Mouse (Mus musculus) adrenal gland, postnatal 4 days (tissue): ENCODE measurements around the gene Depp1. TPM values are rescaled to one million over a fixed set of nuclear protein-coding genes. Genes with fewer than 3 reads are reported as not detected.

ENCODE experiments used
- DNase-seq, 2 experiments: peaks; one replicate each; pipeline ENCODE4 v3.0.0; 2021 to 2022; ENCODE audit warnings: low spot score in 2 of 2, mixed read lengths in 2 of 2
- total RNA-seq, 2 experiments: library from RNA; stranded (reverse); gene quantifications; 2 replicates each; pipeline ENCODE4 v1.2.3; 2021

Depp1 gene
- total RNA-seq, 2 experiments from 2014 or later = 7.1 to 13.3 TPM

DNA sequence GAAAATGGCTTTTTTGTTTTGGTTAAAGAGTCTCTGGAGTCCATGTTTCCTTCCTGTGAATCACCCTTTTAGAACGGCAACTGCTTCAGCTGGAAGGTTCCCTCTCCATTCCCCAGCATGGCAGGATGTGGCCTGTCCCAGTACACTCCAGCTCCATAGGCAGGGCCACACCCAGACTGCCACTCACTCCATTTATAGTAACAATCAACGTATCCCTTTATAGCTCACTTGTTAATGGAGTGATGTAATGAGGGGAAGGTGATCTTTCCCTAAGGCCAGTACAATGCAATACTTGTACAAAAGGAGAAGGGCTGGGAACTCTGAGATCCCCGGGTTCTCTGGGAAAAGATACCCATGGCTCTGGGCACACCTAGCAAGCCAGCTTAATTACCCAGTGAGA, 6.1 kb upstream of the Depp1 start:
- no peak for DNase-seq

DNA sequence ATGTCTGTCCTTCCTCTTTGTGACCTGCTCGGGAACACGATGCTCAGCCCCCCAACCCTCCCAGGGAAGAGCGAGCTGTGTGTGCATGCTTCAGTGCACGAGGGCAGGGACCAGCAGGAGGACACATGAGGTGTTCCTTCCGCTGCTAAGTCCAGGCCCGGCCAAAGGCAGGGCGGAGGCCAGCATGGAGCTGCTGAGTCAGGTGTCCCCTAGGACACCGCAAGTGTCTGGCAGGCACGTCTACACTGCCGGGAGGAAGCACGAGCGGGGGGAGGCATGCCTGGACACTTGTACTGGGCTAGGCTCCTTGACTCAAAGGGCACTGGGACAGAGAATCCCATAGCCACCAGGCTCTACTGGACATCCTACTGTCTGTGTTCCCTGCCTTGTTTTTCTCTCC, 2.6 kb upstream of the Depp1 start:
- no peak for DNase-seq

DNA sequence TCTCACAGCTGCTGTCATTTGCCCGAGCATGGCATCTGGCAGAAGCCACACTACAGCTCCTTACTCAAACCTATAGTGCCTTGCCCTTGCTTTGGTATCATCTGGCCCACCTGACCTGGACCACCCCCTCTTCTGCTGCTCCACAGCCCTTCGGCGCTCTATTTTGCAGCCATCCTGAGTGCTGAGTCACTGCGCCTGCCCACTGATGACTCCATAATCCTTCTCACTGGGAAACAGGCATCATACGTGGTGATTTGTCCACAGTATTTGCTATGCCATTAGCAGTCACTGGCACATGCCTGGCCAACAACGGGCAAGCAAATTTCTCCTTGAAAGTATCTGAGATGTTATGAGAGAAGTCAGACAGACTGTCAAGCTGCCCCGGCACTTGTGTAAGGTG, 598 bp upstream of the Depp1 start:
- no peak for DNase-seq

DNA sequence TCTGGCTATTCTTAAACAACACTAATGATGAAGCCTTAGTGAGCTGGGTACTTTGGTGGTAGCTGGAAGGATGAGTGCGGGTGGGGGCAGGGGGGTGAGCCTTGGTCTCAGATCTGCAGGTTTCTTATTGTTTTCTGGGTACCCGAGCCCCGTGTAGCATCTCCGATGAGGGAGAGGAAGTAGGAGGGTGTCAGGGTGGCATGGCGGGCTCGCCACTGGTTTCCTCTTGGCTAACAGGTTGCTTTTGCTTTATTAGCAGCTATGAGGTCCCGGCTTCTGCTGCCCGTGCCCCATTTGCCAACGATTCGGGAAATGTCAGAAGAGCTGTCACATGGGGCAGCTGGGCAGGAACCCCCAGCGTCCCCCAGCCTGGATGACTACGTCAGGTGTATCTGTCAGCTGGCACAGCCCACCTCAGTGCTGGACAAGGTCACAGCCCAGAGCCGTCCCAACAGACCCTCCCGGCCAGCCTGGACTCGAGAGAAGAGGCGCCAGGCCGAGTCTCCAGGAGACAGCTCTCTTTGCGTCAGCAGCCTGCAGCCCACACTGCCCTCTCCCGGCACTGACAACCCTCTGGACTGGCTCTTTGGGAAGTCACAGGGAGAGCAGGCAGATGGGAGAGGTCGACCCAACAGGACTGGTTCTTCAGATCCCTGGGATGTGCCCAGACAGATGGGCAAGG, 1.2 kb downstream of the Depp1 start:
- no peak for DNase-seq

DNA sequence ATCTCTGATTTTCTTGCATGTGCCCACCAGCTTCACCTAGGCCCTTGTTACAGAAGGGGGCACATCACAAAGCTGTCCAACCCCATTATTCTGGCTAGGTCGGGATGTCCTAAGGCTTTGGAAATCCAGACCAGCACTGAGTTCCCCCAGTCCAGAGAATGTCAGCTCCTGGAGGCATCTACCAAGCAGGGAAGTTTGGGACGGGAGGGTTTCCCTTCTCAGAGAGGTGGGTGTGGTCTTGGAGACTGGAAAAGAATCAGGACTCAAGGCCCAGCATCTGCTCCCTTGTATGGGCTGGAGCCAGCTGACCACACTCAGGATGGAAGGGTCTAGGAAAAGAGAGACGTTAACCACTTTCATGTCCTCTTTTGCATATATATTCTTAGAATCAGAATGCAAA, 2.8 kb downstream of the Depp1 start:
- no peak for DNase-seq

DNA sequence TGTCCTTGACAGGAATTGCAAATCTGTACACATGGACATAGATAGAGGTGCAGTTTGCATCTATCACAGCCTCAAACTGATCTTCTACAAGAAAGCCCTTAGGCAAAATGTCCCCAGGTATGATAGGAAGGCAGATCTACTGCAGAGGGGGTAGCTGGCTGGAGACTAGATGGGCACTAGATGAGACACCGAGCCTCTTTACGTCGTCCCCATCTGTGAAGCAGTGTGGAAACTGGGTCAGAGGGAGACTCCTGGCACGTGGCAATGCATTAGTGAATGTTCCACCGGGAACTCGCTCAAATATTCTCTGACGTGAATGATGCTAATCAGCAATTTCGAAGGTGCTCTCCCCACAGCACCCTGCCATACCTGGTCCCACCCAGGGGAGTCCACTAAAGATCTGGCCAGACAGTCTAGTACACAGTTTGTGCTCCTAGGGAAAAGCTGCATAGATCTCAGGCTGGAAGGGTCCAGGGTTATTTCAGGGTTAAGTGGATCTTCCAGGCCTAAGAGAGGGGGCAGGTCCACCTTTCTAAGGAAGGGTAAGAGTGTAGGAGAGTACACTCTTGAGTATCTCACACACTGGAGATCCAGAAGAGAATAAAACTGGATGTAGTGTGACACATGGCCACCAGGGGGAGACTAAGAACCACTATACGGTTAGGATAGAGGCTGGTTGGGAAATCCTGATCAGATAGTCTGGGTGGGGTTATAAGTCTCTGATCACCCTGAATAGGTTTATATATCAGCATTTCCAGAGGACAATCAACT, 3.5 kb downstream of the Depp1 start:
- no peak for DNase-seq

DNA sequence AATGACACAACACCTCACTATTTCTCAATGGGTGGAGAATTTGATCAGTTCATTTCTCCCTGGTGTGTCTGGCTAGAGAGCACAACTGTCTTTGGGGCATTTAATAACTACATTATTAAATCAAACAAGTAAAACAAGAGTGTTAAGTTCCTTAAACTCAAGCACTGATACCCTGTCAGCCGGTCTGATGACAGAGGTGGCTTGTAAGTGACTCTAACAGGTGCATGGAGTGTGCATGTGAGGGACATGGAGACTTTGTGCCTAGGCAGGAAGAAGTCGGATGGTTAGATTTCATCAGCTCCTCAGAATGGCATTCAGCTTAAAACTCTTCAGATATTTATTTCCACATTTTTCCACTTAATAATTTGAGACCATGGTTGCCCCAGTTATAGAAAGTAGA, 13.0 kb downstream of the Depp1 start:
- no peak for DNase-seq

DNA sequence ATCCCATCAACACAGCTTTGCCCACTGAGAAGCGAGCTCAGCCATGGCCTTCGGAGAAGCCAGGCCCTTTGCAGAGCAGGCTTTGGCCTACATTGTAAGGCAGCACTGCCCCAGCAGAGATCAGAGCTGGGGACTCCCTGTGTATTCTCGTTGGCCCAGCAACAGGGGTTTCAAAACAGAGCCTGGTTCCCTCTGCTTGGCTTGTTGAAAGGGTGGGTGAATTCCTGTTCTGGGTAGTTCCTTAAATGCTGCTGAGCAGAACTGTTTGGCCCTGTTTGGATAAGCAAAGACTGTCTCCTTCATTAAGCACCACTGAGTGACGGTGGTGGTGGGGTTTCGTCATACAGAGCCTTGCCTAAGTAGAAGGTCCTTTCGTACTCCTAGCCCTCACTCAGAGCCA, 13.6 kb downstream of the Depp1 start:
- DNase-seq = no peak

DNA sequence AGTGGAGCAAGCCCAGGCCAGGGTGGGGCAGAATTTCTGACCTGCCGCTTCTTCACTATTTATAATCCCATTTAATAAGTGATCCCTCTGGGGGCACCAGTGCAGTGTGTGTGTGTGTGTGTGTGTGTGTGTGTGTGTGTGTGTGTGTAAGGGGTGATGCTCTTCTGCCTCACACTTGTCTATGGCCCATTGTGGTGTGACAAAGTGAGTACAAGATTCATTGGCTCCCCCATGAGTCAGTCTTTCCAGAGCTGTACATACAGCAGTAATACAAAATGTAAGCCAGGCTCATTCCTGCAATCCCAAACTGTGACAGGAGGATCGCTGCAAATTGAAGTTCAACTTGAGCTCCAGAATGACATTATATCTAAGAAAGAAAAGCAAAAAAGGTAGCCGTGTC, 14.4 kb downstream of the Depp1 start:
- DNase-seq = no peak

DNA sequence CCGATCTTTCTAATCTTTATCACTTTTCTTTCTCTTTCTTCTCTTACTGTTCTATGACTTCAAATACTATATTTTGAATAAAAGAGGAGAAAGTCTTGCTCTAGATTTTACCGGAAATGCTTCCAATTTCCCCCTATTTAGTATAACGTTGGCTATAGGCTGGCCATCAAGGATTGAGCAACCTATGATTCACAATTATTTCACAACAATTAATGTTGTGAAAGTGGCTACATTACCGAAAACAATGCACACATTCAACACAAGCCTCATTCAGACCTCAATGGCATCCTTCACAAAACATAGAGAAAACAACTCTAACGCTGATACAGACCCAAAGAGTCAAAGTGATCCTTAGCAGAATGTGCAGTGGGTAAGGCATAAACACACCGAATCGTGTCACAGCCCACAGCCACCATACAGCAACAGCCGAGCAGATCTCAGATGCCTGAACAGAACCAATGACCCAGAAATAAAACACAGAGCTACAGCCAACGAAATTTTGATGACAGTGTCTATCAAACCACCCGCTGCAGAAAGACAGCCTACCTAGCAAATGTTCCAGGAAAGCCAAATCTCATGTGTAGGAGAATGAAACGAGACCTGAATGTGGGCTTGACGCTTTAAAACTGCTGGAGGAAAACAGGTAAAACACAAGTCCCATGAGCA, 15.8 kb downstream of the Depp1 start:
- no peak for DNase-seq

DNA sequence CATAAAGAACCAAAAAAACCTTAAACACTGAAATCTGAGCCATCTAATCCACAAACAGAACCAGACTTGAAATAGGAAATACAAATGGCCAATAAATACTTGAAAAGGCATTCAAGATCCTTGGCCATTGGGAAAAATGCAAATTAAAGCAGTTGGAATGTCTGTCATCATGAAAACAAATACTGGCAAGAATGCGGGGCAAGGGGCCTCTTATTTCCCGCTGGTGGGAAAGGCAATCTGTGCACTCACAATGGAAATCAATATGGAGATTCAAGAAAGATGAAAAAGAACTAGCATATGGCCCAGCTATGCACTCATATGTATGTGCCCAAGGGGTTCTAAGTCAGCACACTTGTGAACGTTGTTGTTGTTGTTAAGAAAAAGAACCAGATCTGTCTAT, 16.5 kb downstream of the Depp1 start:
- DNase-seq = no peak

DNA sequence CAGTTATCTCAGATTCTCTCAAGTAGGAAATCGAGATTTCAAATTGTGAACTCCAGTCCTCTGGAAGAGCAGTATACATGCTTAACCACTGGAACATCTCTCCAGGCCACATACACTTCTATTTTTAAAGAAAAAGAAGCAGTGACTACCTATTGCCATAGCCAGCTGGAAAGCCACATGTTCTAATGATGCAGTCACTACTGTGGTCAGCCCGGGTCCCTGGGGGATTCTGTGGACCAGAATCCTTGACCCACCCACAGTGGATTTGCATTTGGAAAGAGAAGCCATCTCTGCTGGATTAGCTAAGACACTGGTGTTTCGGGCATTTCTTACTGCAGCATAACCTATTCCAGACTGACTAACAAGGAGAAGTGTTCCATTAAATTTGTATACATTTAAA, 17.0 kb downstream of the Depp1 start:
- DNase-seq = no peak

DNA sequence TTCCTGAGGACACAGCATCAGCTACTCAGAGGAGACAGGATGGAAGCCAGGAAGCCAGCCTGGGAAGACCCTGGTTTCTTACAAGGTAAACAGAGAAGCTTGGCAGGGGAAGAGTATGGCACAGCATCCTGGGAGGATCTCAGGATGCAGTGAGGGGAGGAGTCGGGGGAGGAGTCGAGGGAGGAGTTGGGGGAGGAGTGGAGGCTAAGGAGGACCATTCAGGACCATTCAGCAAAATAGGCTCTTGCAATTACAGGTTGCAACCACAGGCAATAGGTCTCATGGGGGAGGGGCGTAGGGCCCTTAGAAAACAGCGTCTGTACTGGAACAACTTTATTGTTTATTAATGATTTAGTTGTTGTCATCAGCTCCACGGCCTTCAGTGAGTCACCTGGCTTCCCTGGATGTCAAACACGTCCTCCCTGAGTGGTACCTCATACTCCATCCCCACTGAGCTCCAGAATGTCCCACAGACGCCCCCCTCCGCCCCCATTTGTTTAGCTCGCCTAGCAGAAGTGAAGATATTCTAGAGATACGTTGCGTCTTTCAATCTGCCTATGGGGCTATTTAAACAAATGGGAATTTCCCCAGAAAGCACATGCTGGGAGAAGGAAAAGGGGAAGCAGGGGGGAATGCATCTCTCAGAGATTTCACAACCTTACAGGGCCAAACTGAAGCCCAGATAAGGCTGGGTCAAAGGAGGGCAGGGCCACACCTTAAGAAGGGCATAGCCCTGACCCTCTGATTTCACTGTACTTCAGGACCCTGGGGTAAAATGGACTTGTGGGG, 18.5 kb downstream of the Depp1 start:
- DNase-seq = no peak

DNA sequence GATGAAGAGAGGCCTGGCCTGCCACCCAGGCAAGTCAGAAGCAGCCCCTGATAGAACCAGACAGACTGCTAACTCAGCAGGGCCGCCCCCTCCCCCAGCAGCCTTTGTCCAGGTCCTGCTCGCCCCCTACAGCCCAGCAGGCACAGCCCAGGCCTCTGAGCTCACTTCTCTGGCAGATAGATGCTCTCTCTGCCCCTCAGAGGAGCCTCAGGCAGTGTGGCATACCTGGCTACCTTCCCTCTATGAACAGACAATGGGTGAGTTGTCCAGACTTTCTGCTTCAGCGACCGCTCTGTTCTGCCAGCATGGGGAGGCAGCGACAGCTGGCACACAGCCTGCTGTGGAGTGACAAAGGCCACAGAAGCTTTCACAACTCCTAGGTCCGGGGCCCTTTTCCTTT, 19.7 kb downstream of the Depp1 start:
- DNase-seq = no peak

DNA sequence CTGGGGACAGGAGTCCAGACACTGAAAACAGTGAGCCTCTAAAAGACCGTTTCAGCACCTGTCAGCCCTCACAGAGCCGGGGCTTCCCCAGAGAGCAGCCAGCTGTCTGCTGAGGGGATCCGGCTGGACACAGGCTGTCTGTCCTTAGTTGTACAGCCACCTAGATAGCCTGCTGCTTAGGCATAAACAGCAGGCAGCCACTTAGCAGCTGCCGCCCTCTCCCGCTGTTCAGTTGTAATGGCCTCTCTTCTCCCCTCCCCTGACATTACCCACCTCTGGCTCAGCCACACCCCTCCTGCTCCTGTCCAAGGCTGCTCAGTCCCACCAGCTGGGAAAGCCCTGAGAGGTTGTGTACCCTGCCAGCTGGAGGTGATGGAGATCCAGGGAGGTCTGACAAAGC, 20.6 kb downstream of the Depp1 start:
- DNase-seq = no peak

DNA sequence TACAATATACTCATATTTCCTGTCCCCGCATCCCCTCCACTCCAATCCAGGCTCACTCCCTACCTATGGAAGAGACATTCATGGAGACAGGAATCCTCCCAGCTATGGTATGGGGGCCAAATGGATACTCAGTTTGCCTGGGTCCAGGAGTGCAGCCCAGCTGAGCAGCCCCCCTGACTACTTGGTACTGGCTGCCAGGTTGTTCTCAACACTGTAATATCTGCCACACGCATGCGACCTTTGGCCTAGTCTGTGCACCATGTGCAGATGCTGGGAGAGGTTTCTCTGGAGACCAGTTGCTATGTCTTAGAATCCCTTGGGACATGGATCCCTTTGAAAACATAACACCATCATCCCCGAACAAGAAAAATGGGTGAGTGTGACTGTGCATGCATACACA, 21.4 kb downstream of the Depp1 start:
- DNase-seq = no peak

DNA sequence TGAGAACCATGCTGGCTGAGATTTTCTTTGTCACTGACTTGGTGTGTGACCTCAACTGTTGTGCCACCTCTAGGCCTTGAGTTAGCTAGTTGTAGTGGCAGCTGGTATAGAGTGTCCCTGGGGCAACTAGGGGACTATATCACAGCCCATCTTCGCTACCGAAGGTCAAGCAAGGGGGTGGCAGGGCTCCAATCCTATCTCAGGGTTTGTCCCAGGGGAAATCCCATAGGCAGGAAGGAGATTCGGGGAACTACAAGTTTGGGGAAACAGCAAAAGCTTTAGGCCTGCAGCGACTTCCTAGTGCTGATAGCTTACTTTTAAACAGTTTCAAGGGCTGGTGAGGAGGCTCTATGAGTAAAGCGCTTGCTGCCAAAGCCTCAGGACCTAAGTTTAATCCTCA, 21.9 kb downstream of the Depp1 start:
- no peak for DNase-seq

DNA sequence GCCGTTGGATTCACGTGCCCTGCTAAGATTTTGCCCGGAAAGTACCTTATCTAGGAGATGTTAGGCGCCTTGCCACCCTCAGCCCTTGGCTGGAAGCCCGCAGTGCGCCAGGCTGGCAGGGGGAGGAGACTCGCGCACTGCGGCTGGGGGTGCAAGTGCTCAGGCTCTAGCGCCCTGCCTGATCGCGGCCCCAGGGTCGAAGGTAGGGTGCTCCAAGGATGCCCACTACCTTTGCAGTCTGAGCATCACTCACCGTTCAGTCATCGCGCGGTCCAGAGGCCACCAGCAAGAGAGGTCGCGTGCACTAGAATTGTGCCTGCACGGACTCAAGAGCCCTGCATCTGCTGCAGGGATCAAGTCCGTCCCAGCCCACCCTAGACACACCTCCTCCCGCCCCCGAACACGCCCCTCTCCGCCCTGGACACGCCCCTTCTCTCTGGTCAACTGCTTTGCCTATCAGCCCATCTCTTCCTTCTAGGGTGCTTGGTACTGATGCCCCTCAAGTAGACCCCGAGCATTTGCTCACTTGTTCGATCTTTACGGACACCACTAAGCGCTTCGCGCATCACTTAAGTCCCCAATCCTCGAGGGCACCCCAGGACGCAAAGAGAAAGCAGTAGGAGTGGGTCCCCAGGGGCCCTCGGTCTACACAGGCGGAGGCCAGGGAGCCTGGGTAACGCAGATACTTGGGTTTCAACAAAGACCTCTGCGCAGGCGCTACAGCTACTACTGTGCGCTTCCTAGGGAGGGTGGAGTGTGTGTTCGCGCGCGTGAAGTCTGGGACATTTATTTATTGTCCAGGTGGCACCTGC, 23.3 kb downstream of the Depp1 start, which contains the start of gene Rassf4:
Gene Rassf4, minus strand, starts transcription at position 482 of the 812 bp plus-strand sequence.
- DNase-seq = peak; percentile 55 to 76

DNA sequence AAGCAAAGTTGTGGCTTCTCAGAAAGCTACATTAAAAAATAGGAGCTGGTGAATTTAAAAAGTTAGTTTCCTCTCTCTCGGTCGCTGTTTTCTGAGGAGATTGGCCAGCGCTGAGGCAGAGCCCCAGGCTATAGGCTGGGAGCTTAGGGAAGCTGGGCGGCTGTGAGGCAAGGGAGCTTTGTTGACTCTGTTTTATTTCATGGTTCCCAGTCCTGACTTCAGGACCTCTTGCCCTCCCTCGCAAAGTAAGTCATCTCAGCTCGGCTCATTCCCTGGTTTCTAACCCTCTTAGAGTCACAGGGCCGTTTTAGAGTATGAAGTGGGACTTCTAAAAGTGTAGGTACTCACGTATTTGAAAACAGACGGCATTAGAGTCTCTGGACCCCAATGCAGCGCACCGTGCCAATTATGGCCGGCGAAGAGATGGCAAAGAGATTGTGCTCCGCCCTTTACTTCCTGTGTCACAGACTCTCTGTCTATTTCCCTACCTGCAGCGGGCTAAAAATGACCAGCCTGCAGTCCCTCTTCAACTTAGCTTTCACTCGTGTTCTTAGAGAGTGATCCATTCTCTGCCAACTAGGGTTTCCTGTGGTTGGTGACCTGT, 24.0 kb downstream of the Depp1 start:
- no peak for DNase-seq

DNA sequence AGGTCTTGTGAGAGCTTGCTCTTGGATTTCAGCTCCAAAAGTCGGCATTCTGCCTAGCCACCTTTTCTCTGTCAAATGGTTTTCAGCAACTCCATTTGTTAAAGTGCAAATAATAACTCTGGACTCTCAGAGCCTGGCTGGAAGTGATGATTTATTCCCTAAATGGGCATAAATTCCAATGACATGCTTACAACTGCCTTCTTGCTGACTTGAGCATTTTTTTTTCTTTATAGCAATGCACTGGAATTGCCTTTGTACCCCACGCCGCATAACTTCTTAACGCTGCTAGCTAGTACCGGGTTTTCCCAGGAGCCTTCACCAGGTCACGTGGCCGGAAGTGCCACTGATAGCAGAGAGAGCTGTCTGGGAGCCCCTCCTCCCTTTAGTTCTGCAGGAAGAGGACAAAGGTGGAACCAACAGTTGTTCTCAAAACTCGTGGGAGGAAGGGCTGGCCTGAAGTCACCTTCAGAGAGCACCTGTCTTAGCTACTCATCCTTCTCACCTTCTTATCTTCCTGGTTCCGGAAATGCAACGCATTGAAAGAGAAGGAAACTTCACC, 26.0 kb downstream of the Depp1 start:
- no peak for DNase-seq
